Mouse (Mus musculus) C2C12 (cell line): ENCODE measurements around the gene Slc22a14.

ENCODE experiments used
- CEBPB ChIP-seq: IDR thresholded peaks from one replicate; pipeline ENCODE4 v1.6.1; 2011; ENCODE audit warnings: low read depth, mild to moderate bottlenecking, control low read depth, moderate library complexity
- CTCF ChIP-seq: IDR thresholded peaks from one replicate; pipeline ENCODE4 v1.5.1; 2011; ENCODE audit not compliant: control insufficient read depth, insufficient read depth, insufficient read length
- MAX ChIP-seq: IDR thresholded peaks from one replicate; pipeline ENCODE4 v1.6.1; 2011; ENCODE audit warnings: mild to moderate bottlenecking, control low read depth
- MYOG ChIP-seq: IDR thresholded peaks from one replicate; pipeline ENCODE4 v1.6.1; 2011; ENCODE audit not compliant: control insufficient read depth, insufficient read length; ENCODE audit errors: extremely low read depth
- USF1 ChIP-seq: IDR thresholded peaks from one replicate; pipeline ENCODE4 v1.6.1; 2011; ENCODE audit warnings: low read depth, mild to moderate bottlenecking, control low read depth, moderate library complexity

DNA sequence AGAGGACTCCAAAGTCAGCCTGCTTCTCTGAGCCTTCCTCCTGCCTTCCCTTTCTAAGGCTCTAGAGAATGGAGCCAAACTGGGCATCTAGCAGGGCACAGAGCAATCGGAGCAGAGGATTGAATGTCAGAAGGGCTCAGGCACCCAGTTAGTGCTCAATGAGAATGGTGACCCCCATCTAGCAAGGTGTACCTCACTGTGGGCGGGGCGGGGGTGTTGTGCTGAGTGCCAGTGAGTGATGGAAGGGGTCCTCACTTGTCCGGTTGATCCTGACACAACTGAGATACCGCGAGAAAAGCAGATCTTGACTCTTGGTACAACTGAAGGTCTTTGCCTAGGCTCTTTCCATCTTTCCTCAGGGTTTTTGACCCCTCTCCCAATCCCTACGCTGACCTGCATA, 26.2 kb downstream of the Slc22a14 start:
- no peak for TF ChIP-seq CTCF
- no peak for TF ChIP-seq MAX
- TF ChIP-seq USF1: no peak
- no peak for TF ChIP-seq CEBPB
- TF ChIP-seq MYOG: no peak
